Mouse (Mus musculus): ENCODE measurements around the gene Celf2. TPM values are rescaled to one million over a fixed set of nuclear protein-coding genes. Genes with fewer than 3 reads are reported as not detected.

The Celf2 gene
- total RNA-seq, 1 experiment from 2014 or later, result 180 TPM

- 0 out of 4 replicates have a peak, but pooled peaks of 1 of the 2 experiments have one; percentile 14 for ATAC-seq (replicated peaks in 1 of 2; ENCODE audit: insufficient read depth in 1 of 2, low FRiP score in 2 of 2, low TSS enrichment in 1 of 2, low read depth in 1 of 2, poor library complexity in 2 of 2, severe bottlenecking in 2 of 2)
These were observed 783.3 kb downstream of the Celf2 start for GRCm38 (mm10) chr2:6726071-6726470.

GRCm38 (mm10) chr2:6723602-6724001, 785.8 kb downstream of the Celf2 start:
- peak; percentile 83 to 85 for ATAC-seq (replicated peaks in 1 of 2; ENCODE audit: insufficient read depth in 1 of 2, low FRiP score in 2 of 2, low TSS enrichment in 1 of 2, low read depth in 1 of 2, poor library complexity in 2 of 2, severe bottlenecking in 2 of 2)

GRCm38 (mm10) chr2:6721460-6722401, 787.6 kb downstream of the Celf2 start:
- peak; percentile 39 to 42 for ATAC-seq (replicated peaks in 1 of 2; ENCODE audit: insufficient read depth in 1 of 2, low FRiP score in 2 of 2, low TSS enrichment in 1 of 2, low read depth in 1 of 2, poor library complexity in 2 of 2, severe bottlenecking in 2 of 2)

- peak; percentile 17 to 30; a peak in 3 of 4 replicates for ATAC-seq (replicated peaks in 1 of 2; ENCODE audit: insufficient read depth in 1 of 2, low FRiP score in 2 of 2, low TSS enrichment in 1 of 2, low read depth in 1 of 2, poor library complexity in 2 of 2, severe bottlenecking in 2 of 2)
These were observed 788.5 kb downstream of the Celf2 start for GRCm38 (mm10) chr2:6720753-6721459.

- ATAC-seq (replicated peaks in 1 of 2; ENCODE audit: insufficient read depth in 1 of 2, low FRiP score in 2 of 2, low TSS enrichment in 1 of 2, low read depth in 1 of 2, poor library complexity in 2 of 2, severe bottlenecking in 2 of 2), result no peak
These were observed 790.5 kb downstream of the Celf2 start for GRCm38 (mm10) chr2:6718864-6719263.

GRCm38 (mm10) chr2:6717953-6718352, 791.4 kb downstream of the Celf2 start:
- ATAC-seq (replicated peaks in 1 of 2; ENCODE audit: insufficient read depth in 1 of 2, low FRiP score in 2 of 2, low TSS enrichment in 1 of 2, low read depth in 1 of 2, poor library complexity in 2 of 2, severe bottlenecking in 2 of 2), result no peak

GRCm38 (mm10) chr2:6715562-6715961, 793.8 kb downstream of the Celf2 start:
- no peak for ATAC-seq (replicated peaks in 1 of 2; ENCODE audit: insufficient read depth in 1 of 2, low FRiP score in 2 of 2, low TSS enrichment in 1 of 2, low read depth in 1 of 2, poor library complexity in 2 of 2, severe bottlenecking in 2 of 2)

GRCm38 (mm10) chr2:6713529-6713928, 795.8 kb downstream of the Celf2 start:
- no peak; a peak in 1 of 4 replicates for ATAC-seq (replicated peaks in 1 of 2; ENCODE audit: insufficient read depth in 1 of 2, low FRiP score in 2 of 2, low TSS enrichment in 1 of 2, low read depth in 1 of 2, poor library complexity in 2 of 2, severe bottlenecking in 2 of 2)

GRCm38 (mm10) chr2:6710687-6711430, 798.5 kb downstream of the Celf2 start:
- ATAC-seq (replicated peaks in 1 of 2; ENCODE audit: insufficient read depth in 1 of 2, low FRiP score in 2 of 2, low TSS enrichment in 1 of 2, low read depth in 1 of 2, poor library complexity in 2 of 2, severe bottlenecking in 2 of 2), result peak; percentile 61 to 68

- no peak for ATAC-seq (replicated peaks in 1 of 2; ENCODE audit: insufficient read depth in 1 of 2, low FRiP score in 2 of 2, low TSS enrichment in 1 of 2, low read depth in 1 of 2, poor library complexity in 2 of 2, severe bottlenecking in 2 of 2)
These were observed 801.3 kb downstream of the Celf2 start for GRCm38 (mm10) chr2:6707959-6708519.

GRCm38 (mm10) chr2:6707276-6707675, 802.1 kb downstream of the Celf2 start:
- peak; percentile 83 to 84 for ATAC-seq (replicated peaks in 1 of 2; ENCODE audit: insufficient read depth in 1 of 2, low FRiP score in 2 of 2, low TSS enrichment in 1 of 2, low read depth in 1 of 2, poor library complexity in 2 of 2, severe bottlenecking in 2 of 2)

GRCm38 (mm10) chr2:6705929-6706739, 803.2 kb downstream of the Celf2 start:
- no peak for ATAC-seq (replicated peaks in 1 of 2; ENCODE audit: insufficient read depth in 1 of 2, low FRiP score in 2 of 2, low TSS enrichment in 1 of 2, low read depth in 1 of 2, poor library complexity in 2 of 2, severe bottlenecking in 2 of 2)

GRCm38 (mm10) chr2:6705475-6705874, 803.9 kb downstream of the Celf2 start:
- no peak for ATAC-seq (replicated peaks in 1 of 2; ENCODE audit: insufficient read depth in 1 of 2, low FRiP score in 2 of 2, low TSS enrichment in 1 of 2, low read depth in 1 of 2, poor library complexity in 2 of 2, severe bottlenecking in 2 of 2)

GRCm38 (mm10) chr2:6704804-6705203, 804.6 kb downstream of the Celf2 start:
- ATAC-seq (replicated peaks in 1 of 2; ENCODE audit: insufficient read depth in 1 of 2, low FRiP score in 2 of 2, low TSS enrichment in 1 of 2, low read depth in 1 of 2, poor library complexity in 2 of 2, severe bottlenecking in 2 of 2), result peak in 1 of 2 experiments; percentile 24; a peak in 2 of 4 replicates

- no peak for ATAC-seq (replicated peaks in 1 of 2; ENCODE audit: insufficient read depth in 1 of 2, low FRiP score in 2 of 2, low TSS enrichment in 1 of 2, low read depth in 1 of 2, poor library complexity in 2 of 2, severe bottlenecking in 2 of 2)
These were observed 805.0 kb downstream of the Celf2 start for GRCm38 (mm10) chr2:6704342-6704741.

GRCm38 (mm10) chr2:6696326-6696725, 813.0 kb downstream of the Celf2 start:
- ATAC-seq (replicated peaks in 1 of 2; ENCODE audit: insufficient read depth in 1 of 2, low FRiP score in 2 of 2, low TSS enrichment in 1 of 2, low read depth in 1 of 2, poor library complexity in 2 of 2, severe bottlenecking in 2 of 2), result peak in 1 of 2 experiments; percentile 60; a peak in 1 of 4 replicates
